Mouse (Mus musculus) gastrocnemius, postnatal 25 days (tissue): ENCODE measurements around the gene Crisp2. TPM values are rescaled to one million over a fixed set of nuclear protein-coding genes. Genes with fewer than 3 reads are reported as not detected.
"Not testable (repeated sequence)": the region's sequence is repeated elsewhere in the genome, so short reads cannot be mapped to it uniquely, and the experiment has no call there.

ENCODE experiments used
- DNase-seq: peaks from one replicate; pipeline ENCODE4 v3.0.0; 2022
- long read RNA-seq, 2 experiments: library from polyadenylated mRNA; stranded (forward); transcript quantifications; one replicate each; pipeline ENCODE4 v2.0.0; 2021
- total RNA-seq, 2 experiments: library from RNA; stranded (reverse); gene quantifications; 1 replicate in 1 of 2; 2 replicates in 1 of 2; pipeline ENCODE4 v1.2.3; 2021

The Crisp2 gene
- total RNA-seq: not detected
- long read RNA-seq, experiment 1: 0 reads
- long read RNA-seq, experiment 2: 0 reads

DNA sequence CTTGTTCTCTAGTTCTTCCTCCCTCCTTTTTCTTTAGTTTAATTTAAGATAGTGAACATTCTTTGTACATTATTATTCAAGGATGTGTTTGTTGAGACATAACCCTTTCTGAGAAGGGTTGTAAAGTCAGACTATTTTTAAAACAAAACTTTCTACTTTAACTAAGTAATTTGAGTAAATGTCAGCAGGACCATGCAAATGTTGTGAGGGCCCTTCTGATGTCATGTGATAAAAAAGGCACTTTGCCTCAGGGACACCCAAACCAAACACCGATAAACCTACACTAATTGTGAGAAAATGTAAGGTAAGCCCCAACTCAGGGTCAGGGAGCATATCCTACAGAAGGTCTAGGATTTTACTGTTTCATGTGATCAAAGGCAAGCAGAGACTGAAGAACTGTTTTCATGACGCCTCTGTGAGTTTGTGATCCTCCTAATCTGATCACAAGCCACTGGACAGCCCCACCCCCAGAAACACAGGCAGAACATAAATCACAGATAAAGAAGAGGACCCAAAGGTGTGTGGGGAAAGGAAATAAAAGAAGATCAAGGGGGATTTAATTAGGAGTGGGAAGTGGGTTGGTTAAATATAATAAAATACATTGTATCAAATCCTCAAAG lies at the start of gene Crisp2:
Crisp2 (minus strand) TSS at position 51 of the 620 bp plus-strand sequence.
- DNase-seq: no peak

GRCm38 (mm10) chr17:40855065-40855464 lies 48.3 kb upstream of the Crisp2 start:
- DNase-seq: no peak

DNA sequence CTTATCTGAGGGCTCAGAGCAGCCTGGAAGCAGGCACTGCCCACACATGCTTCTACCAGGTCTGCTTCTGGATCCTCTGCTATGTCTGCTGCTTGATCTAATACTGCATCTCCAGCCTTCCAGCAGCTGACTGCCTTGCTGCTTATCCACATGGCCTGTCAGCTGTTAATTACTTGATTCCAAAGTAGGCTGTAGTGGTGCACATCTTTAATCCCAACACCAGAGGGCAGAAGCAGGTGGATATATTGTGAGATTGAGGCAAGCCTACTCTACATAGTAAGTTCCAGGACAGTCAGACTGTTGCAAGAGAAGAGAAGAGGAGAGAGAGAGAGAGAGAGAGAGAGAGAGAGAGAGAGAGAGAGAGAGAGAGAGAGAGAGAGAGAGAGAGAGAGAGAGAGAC lies 30.5 kb upstream of the Crisp2 start:
- no peak for DNase-seq

- DNase-seq: no peak
Observed at GRCm38 (mm10) chr17:40831870-40832269, 25.1 kb upstream of the Crisp2 start.

- no peak for DNase-seq
Observed at GRCm38 (mm10) chr17:40824549-40824948, 17.7 kb upstream of the Crisp2 start.

GRCm38 (mm10) chr17:40823817-40824216 lies 17.0 kb upstream of the Crisp2 start:
- DNase-seq: no peak

GRCm38 (mm10) chr17:40821477-40821876 lies 14.7 kb upstream of the Crisp2 start:
- no peak for DNase-seq

DNA sequence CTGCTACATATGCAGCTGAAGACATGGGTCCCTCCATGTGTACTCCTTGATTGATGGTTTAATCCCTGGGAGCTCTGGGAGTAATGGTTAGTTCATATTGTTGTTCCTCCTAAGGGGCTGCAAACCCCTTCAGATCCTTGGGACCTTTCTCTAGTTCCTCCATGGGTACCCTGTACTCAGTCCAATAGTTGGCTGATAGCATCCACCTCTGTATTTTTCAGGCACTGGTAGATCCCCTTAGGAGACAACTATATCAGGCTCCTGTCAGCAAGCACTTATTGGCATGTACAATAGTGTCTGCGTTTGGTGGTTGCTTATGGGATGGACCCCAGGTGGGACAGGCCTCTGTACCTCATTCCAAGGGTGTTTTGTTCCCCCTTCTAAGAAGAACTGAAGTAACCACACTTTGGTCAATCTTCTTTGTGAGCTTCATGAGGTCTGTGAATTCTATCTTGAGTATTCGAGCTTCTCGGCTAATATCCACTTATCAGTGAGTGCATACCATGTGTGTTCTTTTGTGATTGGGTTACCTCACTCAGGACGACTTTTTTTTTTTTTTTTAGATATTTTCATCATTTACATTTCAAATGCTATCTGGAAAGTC lies 10.6 kb upstream of the Crisp2 start:
- no peak for DNase-seq

DNA sequence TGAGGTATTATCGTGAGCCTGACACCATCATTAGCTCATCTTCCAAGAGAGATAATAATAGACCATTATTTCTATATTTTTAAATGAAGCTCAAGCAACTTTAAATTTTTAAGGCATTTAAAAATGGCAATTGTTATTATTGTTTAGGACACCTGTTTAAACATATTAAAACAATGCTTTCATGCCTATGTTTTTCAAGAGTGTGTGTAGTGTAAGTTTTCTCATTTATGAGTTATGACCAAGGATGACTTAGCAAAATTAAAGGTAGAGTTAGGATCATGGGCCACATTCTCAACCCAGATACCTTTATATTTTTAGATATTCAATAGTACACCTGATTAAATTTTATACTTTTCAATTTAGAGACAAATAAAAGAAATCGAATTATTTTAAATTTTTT lies 5.5 kb upstream of the Crisp2 start:
- DNase-seq: no peak

- no peak for DNase-seq
Observed at GRCm38 (mm10) chr17:40811560-40811959, 4.8 kb upstream of the Crisp2 start.

DNA sequence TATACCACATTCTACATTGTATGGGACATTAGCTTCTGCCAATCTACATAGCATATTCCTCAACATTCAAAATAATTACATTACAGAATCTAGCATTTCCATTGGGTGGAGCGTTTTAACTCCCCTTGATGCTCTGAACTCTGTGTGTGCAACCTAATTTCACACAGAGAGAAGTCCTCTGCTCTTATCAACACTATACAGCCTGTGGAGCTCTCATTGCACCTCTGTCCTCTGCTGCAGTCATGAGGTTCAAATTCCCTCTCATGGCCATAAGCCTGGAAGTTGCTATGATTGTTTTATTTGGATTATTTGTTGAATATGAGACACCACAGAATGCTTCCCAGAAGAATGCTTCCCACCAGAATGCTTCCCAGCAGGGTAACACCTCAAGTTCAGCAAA lies 4.1 kb upstream of the Crisp2 start, which contains the start of gene Rhag:
Rhag (plus strand) TSS at position 193 of the 400 bp plus-strand sequence.
- no peak for DNase-seq

DNA sequence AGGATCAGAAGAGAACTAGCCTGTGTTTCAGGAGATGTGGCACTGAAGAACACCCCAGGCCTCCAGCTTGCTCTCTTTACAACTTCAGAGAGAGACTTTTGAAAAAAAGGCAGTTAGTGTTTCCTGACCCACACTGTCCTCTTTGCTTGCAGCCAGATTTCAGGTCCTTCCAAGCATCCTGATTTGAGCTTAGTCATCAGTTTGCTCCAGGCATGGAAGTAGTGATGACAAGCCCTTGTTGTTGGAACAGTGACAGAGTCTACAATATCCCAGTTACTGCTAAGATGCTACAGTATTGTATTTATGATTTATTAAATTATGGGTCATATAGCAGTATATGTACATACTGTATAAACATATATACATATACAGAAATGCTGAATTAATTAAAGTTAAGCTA lies 1.3 kb upstream of the Crisp2 start:
- no peak for DNase-seq

- no peak for DNase-seq
Observed at GRCm38 (mm10) chr17:40806550-40806949, 253 bp downstream of the Crisp2 start.

GRCm38 (mm10) chr17:40802707-40803340 lies 4.0 kb downstream of the Crisp2 start:
- no peak for DNase-seq

GRCm38 (mm10) chr17:40793921-40794854 lies 12.6 kb downstream of the Crisp2 start:
- DNase-seq: no peak

DNA sequence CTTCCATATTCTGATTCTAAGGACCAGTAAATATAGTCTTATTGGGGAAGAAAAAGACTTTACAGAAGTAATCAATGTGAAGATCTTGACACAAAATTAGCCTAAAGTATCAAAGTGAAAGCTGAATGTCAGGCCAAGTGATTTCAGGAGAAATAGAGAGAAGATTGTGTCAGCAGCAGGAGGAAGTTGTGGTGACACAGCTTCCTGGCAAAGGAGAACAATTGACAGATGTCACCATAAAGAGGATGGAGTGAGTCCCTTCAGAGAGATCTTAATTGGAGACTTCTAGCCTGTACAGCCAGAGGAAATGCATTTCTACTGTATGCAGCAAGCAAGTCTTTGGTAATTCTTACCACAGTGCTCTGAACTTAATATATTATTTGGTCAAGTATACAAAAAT lies 16.9 kb downstream of the Crisp2 start:
- DNase-seq: no peak

- DNase-seq: no peak
Observed at GRCm38 (mm10) chr17:40767120-40767519, 39.7 kb downstream of the Crisp2 start.

GRCm38 (mm10) chr17:40763662-40764061 lies 43.1 kb downstream of the Crisp2 start:
- DNase-seq: no peak

GRCm38 (mm10) chr17:40731724-40732123 lies 75.1 kb downstream of the Crisp2 start:
- no peak for DNase-seq

- DNase-seq: no peak
Observed at GRCm38 (mm10) chr17:40731296-40731695, 75.5 kb downstream of the Crisp2 start.

GRCm38 (mm10) chr17:40726820-40727219 lies 80.0 kb downstream of the Crisp2 start, which contains the start of gene Esp1:
Gene Esp1, plus strand, starts transcription at chr17:40727120.
- no peak for DNase-seq

DNA sequence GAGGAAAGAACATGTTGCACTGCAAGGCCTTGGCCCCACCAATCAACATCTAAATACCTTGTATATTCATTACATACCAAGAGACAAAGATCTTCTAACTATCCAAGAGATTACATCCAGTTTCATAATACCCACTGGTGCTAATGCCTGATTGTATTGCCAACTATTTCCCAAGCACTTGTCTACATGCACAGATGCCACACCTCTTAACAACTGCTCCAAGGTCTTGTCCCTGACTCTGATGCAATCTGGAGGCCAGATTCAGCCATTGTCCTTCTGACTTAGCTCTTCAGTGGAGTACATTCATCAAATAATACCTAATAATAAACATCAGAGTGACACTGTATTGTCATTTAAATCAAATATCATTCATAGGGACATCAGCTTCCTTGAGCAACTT lies 89.7 kb downstream of the Crisp2 start:
- not testable (repeated sequence) for DNase-seq
